Mouse (Mus musculus) lung, embryonic 15.5 days (tissue): ENCODE data around the gene Gng8. TPM values are rescaled to one million over a fixed set of nuclear protein-coding genes. Genes with fewer than 3 reads are reported as not detected.

ENCODE experiments used
- ATAC-seq: fragments of 200-750 bp; cut with Nextera tagmentation; 2 replicates; pipeline ENCODE4 v1.8.0; 2017; ENCODE audit warnings: moderate number of reproducible peaks, borderline replicate concordance; ENCODE audit not compliant: low FRiP score, low TSS enrichment; ENCODE audit errors: extremely low read depth
- H3K27ac ChIP-seq: fragments of 300-500 bp; sonication (generic); 2 replicates; pipeline ENCODE4 v1.5.1; 2015; ENCODE audit warnings: moderate library complexity, mild to moderate bottlenecking, inconsistent platforms
- H3K27me3 ChIP-seq: fragments of 300-500 bp; sonication (generic); 2 replicates; pipeline ENCODE4 v1.6.1; 2015; ENCODE audit warnings: inconsistent platforms
- H3K36me3 ChIP-seq: fragments of 300-500 bp; sonication (generic); 2 replicates; pipeline ENCODE4 v1.6.1; 2015; ENCODE audit warnings: inconsistent platforms
- H3K4me1 ChIP-seq: fragments of 300-500 bp; sonication (generic); 2 replicates; pipeline ENCODE4 v1.6.1; 2015; ENCODE audit warnings: inconsistent platforms
- H3K4me2 ChIP-seq: fragments of 300-500 bp; sonication (generic); 2 replicates; pipeline ENCODE4 v1.6.1; 2015; ENCODE audit warnings: inconsistent platforms, mild to moderate bottlenecking, moderate library complexity
- H3K4me3 ChIP-seq: fragments of 300-500 bp; sonication (generic); 2 replicates; pipeline ENCODE4 v1.5.1; 2015; ENCODE audit warnings: mild to moderate bottlenecking, inconsistent platforms
- H3K9ac ChIP-seq: fragments of 300-500 bp; sonication (generic); 2 replicates; pipeline ENCODE4 v1.6.1; 2015; ENCODE audit warnings: inconsistent platforms
- H3K9me3 ChIP-seq: fragments of 300-500 bp; sonication (generic); 2 replicates; pipeline ENCODE4 v1.6.1; 2016; ENCODE audit warnings: inconsistent platforms
- WGBS: fragments of 180-500 bp; shearing (Covaris S2); methylation state at CpG from one replicate; pipeline ENCODE4 v1.1.7; 2015; 5-methylcytosine and 5-hydroxymethylcytosine counted together
- polyA plus RNA-seq: library from polyadenylated mRNA; unstranded; fragments of >200 nt; fragmentation: Nextera tagmentation; extraction: Ambion mirVana; gene quantifications from 2 replicates; pipeline ENCODE4 v1.2.1, GENCODE M21; 2015

Gene Gng8
- 11.2 and 12.0 TPM in 2 replicates for polyA plus RNA-seq

- WGBS = under 1% methylated on average over 30 of the region's 30 CpGs
- Histone ChIP-seq H3K4me3 (peak within 1 kb of the TSS; percentile 36), H3K27me3 (peaks cover 29% of the 10 kb centered on the region), H3K9me3 (no peaks in the 10 kb centered on the region), H3K27ac (peak within 1 kb of the TSS; percentile 94), H3K36me3 (peaks cover under 1% of the 10 kb centered on the region; the same call in 1 of the 2 replicates), H3K9ac (peak within 1 kb of the TSS; percentile 56), H3K4me2 (peak within 1 kb of the TSS; percentile 71), H3K4me1 (peaks cover 51% of the 10 kb centered on the region)
- ATAC-seq = peak; percentile 86
Measured at GRCm38 (mm10) chr7:16891641-16892351, at the start of gene Gng8. TSS of gene Gng8 (plus strand) at chr7:16891786.

GRCm38 (mm10) chr7:16842645-16843063, 48.9 kb upstream of the Gng8 start, which contains the start of gene Prkd2:
TSS of gene Prkd2 (plus strand) at chr7:16842902.
- Histone ChIP-seq H3K27me3 (no peaks in the 10 kb centered on the region), H3K27ac (peak within 1 kb of the TSS; percentile 90), H3K4me3 (peak within 1 kb of the TSS; percentile 74), H3K36me3 (peaks cover 39% of the 10 kb centered on the region), H3K4me2 (peak within 1 kb of the TSS; percentile 95), H3K4me1 (peaks cover 43% of the 10 kb centered on the region), H3K9ac (peak within 1 kb of the TSS; percentile 74), H3K9me3 (no peaks in the 10 kb centered on the region)
- ATAC-seq = peak; percentile 88
- 2% methylated on average over 27 of the region's 32 CpGs for WGBS

GRCm38 (mm10) chr7:16843441-16844171, 48.0 kb upstream of the Gng8 start:
- Histone ChIP-seq H3K27me3 (no peaks in the 10 kb centered on the region), H3K4me3 (peak overlapping the region; percentile 74), H3K36me3 (peaks cover 30% of the 10 kb centered on the region), H3K4me2 (peak overlapping the region; percentile 95), H3K9me3 (no peaks in the 10 kb centered on the region), H3K9ac (peak overlapping the region; percentile 74), H3K27ac (peak overlapping the region; percentile 90), H3K4me1 (peaks cover 43% of the 10 kb centered on the region)
- ATAC-seq = no peak
- WGBS = 2% methylated on average over 33 of the region's 33 CpGs

- Histone ChIP-seq H3K36me3 (peaks cover 30% of the 10 kb centered on the region), H3K4me2 (peak overlapping the region; percentile 95), H3K9me3 (no peaks in the 10 kb centered on the region), H3K9ac (peak overlapping the region; percentile 74), H3K4me3 (peak overlapping the region; percentile 74), H3K4me1 (peaks cover 43% of the 10 kb centered on the region), H3K27ac (peak overlapping the region; percentile 90), H3K27me3 (no peaks in the 10 kb centered on the region)
- WGBS = 45% methylated on average over 3 of the region's 3 CpGs
- ATAC-seq = no peak
Measured at GRCm38 (mm10) chr7:16844696-16845071, 46.9 kb upstream of the Gng8 start.

GRCm38 (mm10) chr7:16845072-16845819, 46.3 kb upstream of the Gng8 start:
- Histone ChIP-seq H3K4me2 (peak overlapping the region; percentile 95), H3K36me3 (peaks cover 30% of the 10 kb centered on the region), H3K4me3 (peak overlapping the region; percentile 74), H3K9ac (peak overlapping the region; percentile 74), H3K9me3 (no peaks in the 10 kb centered on the region), H3K4me1 (peaks cover 43% of the 10 kb centered on the region), H3K27ac (peak overlapping the region; percentile 90), H3K27me3 (no peaks in the 10 kb centered on the region)
- ATAC-seq = peak; percentile 4; the same call in 1 of the 2 replicates
- WGBS = 28% methylated on average over 14 of the region's 14 CpGs

- H3K27ac ChIP-seq = peak overlapping the region; percentile 90
- H3K27me3 ChIP-seq = no peaks in the 10 kb centered on the region
- no peaks in the 10 kb centered on the region for H3K9me3 ChIP-seq
- peak overlapping the region; percentile 95 for H3K4me2 ChIP-seq
- ATAC-seq = no peak
- H3K9ac ChIP-seq = peak overlapping the region; percentile 74
- H3K4me3 ChIP-seq = peak overlapping the region; percentile 74
- H3K4me1 ChIP-seq = peaks cover 38% of the 10 kb centered on the region
- WGBS = 27% methylated on average over 10 of the region's 10 CpGs
- H3K36me3 ChIP-seq = peaks cover 30% of the 10 kb centered on the region
Measured at GRCm38 (mm10) chr7:16845820-16846167, 45.8 kb upstream of the Gng8 start.

- H3K27ac ChIP-seq = no peak overlapping the region
- no peaks in the 10 kb centered on the region for H3K9me3 ChIP-seq
- ATAC-seq = no peak
- H3K4me3 ChIP-seq = no peak overlapping the region
- H3K4me2 ChIP-seq = no peak overlapping the region
- 88% methylated on average over 5 of the region's 5 CpGs for WGBS
- H3K36me3 ChIP-seq = peaks cover 27% of the 10 kb centered on the region
- peaks cover 29% of the 10 kb centered on the region for H3K4me1 ChIP-seq
- no peak overlapping the region for H3K9ac ChIP-seq
- H3K27me3 ChIP-seq = no peaks in the 10 kb centered on the region
Measured at GRCm38 (mm10) chr7:16846775-16847174, 44.8 kb upstream of the Gng8 start.

- no peak overlapping the region for H3K9ac ChIP-seq
- H3K27me3 ChIP-seq = no peaks in the 10 kb centered on the region
- no peak overlapping the region for H3K4me2 ChIP-seq
- peaks cover 34% of the 10 kb centered on the region for H3K36me3 ChIP-seq
- no peak for ATAC-seq
- 81% methylated on average over 19 of the region's 19 CpGs for WGBS
- H3K9me3 ChIP-seq = no peaks in the 10 kb centered on the region
- no peak overlapping the region for H3K4me3 ChIP-seq
- H3K4me1 ChIP-seq = peaks cover 24% of the 10 kb centered on the region
- no peak overlapping the region for H3K27ac ChIP-seq
Measured at GRCm38 (mm10) chr7:16847507-16847906, 44.1 kb upstream of the Gng8 start.

GRCm38 (mm10) chr7:16848579-16848978, 43.0 kb upstream of the Gng8 start:
- H3K4me1 ChIP-seq = peaks cover 22% of the 10 kb centered on the region
- no peaks in the 10 kb centered on the region for H3K9me3 ChIP-seq
- no peak overlapping the region for H3K4me2 ChIP-seq
- H3K27me3 ChIP-seq = no peaks in the 10 kb centered on the region
- no peak overlapping the region for H3K27ac ChIP-seq
- H3K9ac ChIP-seq = no peak overlapping the region
- H3K4me3 ChIP-seq = no peak overlapping the region
- H3K36me3 ChIP-seq = peaks cover 44% of the 10 kb centered on the region
- WGBS = 37% methylated on average over 17 of the region's 17 CpGs
- ATAC-seq = no peak

- Histone ChIP-seq H3K9me3 (no peaks in the 10 kb centered on the region), H3K4me1 (no peaks in the 10 kb centered on the region), H3K27ac (no peak overlapping the region), H3K4me3 (no peak overlapping the region), H3K27me3 (no peaks in the 10 kb centered on the region), H3K9ac (no peak overlapping the region), H3K36me3 (peaks cover 72% of the 10 kb centered on the region), H3K4me2 (no peak overlapping the region)
- WGBS = 92% methylated on average over 4 of the region's 4 CpGs
- no peak for ATAC-seq
Measured at GRCm38 (mm10) chr7:16851636-16852035, 40.0 kb upstream of the Gng8 start.

GRCm38 (mm10) chr7:16853302-16853831, 38.2 kb upstream of the Gng8 start:
- no peak overlapping the region for H3K4me3 ChIP-seq
- no peak overlapping the region for H3K4me2 ChIP-seq
- no peak overlapping the region for H3K9ac ChIP-seq
- H3K27ac ChIP-seq = no peak overlapping the region
- H3K27me3 ChIP-seq = no peaks in the 10 kb centered on the region
- no peaks in the 10 kb centered on the region for H3K9me3 ChIP-seq
- H3K36me3 ChIP-seq = peaks cover 89% of the 10 kb centered on the region
- WGBS = 68% methylated on average over 14 of the region's 14 CpGs
- H3K4me1 ChIP-seq = no peaks in the 10 kb centered on the region
- ATAC-seq = peak; percentile 53; the same call in 1 of the 2 replicates
